Mouse (Mus musculus) CH12.LX (cell line): ENCODE measurements around the gene D630036H23Rik.

Experiments
- CTCF ChIP-seq, 2 experiments: IDR thresholded peaks in 1 of 2; conservative IDR thresholded peaks in 1 of 2; 2 replicates each; pipeline ENCODE4 v1.5.1; 2011 to 2012; ENCODE audit warnings: low read depth in 2 of 2, low read length in 2 of 2, improper control_type of control experiment in 1 of 2, inconsistent platforms in 1 of 2, mild to moderate bottlenecking in 1 of 2, moderate library complexity in 1 of 2
- HCFC1 ChIP-seq: IDR thresholded peaks from 2 replicates; pipeline ENCODE4 v1.6.1; 2012; ENCODE audit warnings: low read depth, mild to moderate bottlenecking, inconsistent platforms, low read length, improper control_type of control experiment
- MAX ChIP-seq: IDR thresholded peaks from 2 replicates; pipeline ENCODE4 v1.6.1; 2011; ENCODE audit warnings: low read length, improper control_type of control experiment
- MEF2A ChIP-seq: IDR thresholded peaks from 2 replicates; pipeline ENCODE4 v1.6.1; 2014; ENCODE audit warnings: low read depth, mild to moderate bottlenecking, inconsistent platforms, low read length, improper control_type of control experiment, borderline replicate concordance
- MYC ChIP-seq: IDR thresholded peaks from 2 replicates; pipeline ENCODE4 v1.6.1; 2011; ENCODE audit warnings: low read depth, mild to moderate bottlenecking, improper control_type of control experiment, low read length
- NRF1 ChIP-seq: IDR thresholded peaks from 2 replicates; pipeline ENCODE4 v1.6.1; 2014; ENCODE audit warnings: low read depth, mild to moderate bottlenecking, inconsistent platforms, low read length, improper control_type of control experiment, moderate library complexity
- POLR2A ChIP-seq: IDR thresholded peaks from 2 replicates; pipeline ENCODE4 v1.6.1; 2011; ENCODE audit warnings: low read depth, mild to moderate bottlenecking, improper control_type of control experiment, low read length
- SIN3A ChIP-seq: IDR thresholded peaks from 2 replicates; pipeline ENCODE4 v1.6.1; 2012; ENCODE audit warnings: low read length, improper control_type of control experiment, inconsistent platforms
- USF1 ChIP-seq: IDR thresholded peaks from 2 replicates; pipeline ENCODE4 v1.6.1; 2014; ENCODE audit warnings: low read depth, mild to moderate bottlenecking, inconsistent platforms, low read length, improper control_type of control experiment
- ZC3H11A ChIP-seq: IDR thresholded peaks from 2 replicates; pipeline ENCODE4 v1.6.1; 2012; ENCODE audit warnings: low read depth, mild to moderate bottlenecking, inconsistent platforms, low read length, improper control_type of control experiment
- ZMIZ1 ChIP-seq: IDR thresholded peaks from 2 replicates; pipeline ENCODE4 v1.6.1; 2012; ENCODE audit warnings: low read depth, mild to moderate bottlenecking, inconsistent platforms, low read length, improper control_type of control experiment

DNA sequence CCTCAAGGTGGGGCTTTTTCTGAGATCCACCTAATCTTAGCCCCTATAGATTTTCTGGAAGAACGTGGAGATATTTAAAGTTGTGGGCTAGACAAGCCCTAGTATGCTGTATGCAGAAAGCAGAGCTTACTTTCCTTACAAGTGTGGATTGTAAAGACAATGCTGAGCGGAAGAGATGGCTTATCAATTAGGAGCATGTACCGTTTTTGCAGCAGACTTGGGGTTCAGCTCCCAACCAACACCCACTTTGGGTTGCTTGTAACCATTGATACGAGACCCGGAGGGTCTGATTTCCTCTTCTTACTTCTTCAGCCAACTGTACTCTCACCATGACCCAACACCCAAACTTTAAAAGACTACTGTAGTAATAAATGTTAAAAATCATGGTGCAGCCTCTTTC is 21.3 kb downstream of the D630036H23Rik start:
- no peak for TF ChIP-seq CTCF (conservative IDR thresholded peaks at IDR 0.05 in 1 of 2, IDR thresholded peaks at IDR 0.05 in 1 of 2; ENCODE audit: low read depth in 2 of 2, low read length in 2 of 2)
- TF ChIP-seq MAX, result no peak
- no peak for TF ChIP-seq POLR2A
- TF ChIP-seq SIN3A, result no peak
- no peak for TF ChIP-seq USF1
- TF ChIP-seq ZMIZ1, result no peak
- TF ChIP-seq ZC3H11A, result no peak
- TF ChIP-seq MEF2A, result no peak
- no peak for TF ChIP-seq HCFC1
- no peak for TF ChIP-seq MYC
- TF ChIP-seq NRF1, result no peak
